In the genomic region with DNA sequence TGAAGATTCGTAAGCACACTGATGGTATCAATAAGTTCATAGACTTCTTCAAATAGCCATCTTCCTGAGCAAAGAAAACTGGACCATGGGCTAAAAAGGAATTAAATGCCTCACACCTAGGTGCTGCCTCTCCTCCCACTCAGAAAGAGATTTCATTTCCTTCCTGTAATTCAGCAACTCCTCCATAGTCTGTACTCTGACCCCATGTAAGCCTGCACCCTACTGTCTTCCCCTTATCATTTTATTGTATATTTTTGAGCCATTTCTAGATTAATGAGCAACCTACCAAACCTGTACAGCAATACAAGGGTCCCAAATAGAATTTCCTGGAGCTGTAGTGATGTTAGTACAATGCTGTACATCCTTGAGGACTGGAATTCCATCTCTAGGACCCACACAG, we compare ENCODE assay signal across 34 mouse cellular contexts. TPM values are rescaled to one million over a fixed set of nuclear protein-coding genes. Genes with fewer than 3 reads are reported as not detected.
"Had no signal": no experiment of that assay in that cellular context is flagged by ENCODE, and none has a peak within 500 bp of the region (broad histone marks: within the 10 kb centered on the region; RNA-seq: fewer than 3 reads in every experiment).

No protein-coding gene starts in this region.

- H3K27ac ChIP-seq: heart, embryonic 10.5 days; heart, embryonic 13.5 days; heart, embryonic 15.5 days; hindbrain, embryonic 10.5 days; hindbrain, embryonic 12.5 days; hindbrain, embryonic 13.5 days; hindbrain, embryonic 14.5 days; hindbrain, embryonic 15.5 days; kidney, embryonic 15.5 days; kidney, postnatal 0 days; layer of hippocampus, adult 2 months; left cerebral cortex, adult 2 months had no signal

- H3K4me3 ChIP-seq: heart, embryonic 10.5 days; heart, embryonic 12.5 days; heart, embryonic 13.5 days; heart, embryonic 15.5 days; hindbrain, embryonic 10.5 days; hindbrain, embryonic 12.5 days; hindbrain, embryonic 13.5 days; hindbrain, embryonic 15.5 days; kidney, embryonic 15.5 days; layer of hippocampus, adult 2 months; left cerebral cortex, adult 2 months had no signal

- H3K4me1 ChIP-seq: heart, embryonic 10.5 days; heart, embryonic 12.5 days; heart, embryonic 13.5 days; heart, embryonic 15.5 days; hindbrain, embryonic 15.5 days; kidney, embryonic 15.5 days had no signal

- ATAC-seq: inflammation-experienced regulatory T-cells, adult 6 months had no signal

- H3K36me3 ChIP-seq: heart, embryonic 10.5 days; heart, embryonic 12.5 days; heart, embryonic 13.5 days; heart, embryonic 15.5 days; hindbrain, embryonic 10.5 days; hindbrain, embryonic 12.5 days; hindbrain, embryonic 13.5 days; hindbrain, embryonic 15.5 days; kidney, embryonic 15.5 days had no signal

- H3K9ac ChIP-seq: heart, embryonic 12.5 days; heart, embryonic 13.5 days; heart, embryonic 15.5 days; hindbrain, embryonic 12.5 days; hindbrain, embryonic 13.5 days; hindbrain, embryonic 14.5 days; hindbrain, embryonic 15.5 days; kidney, embryonic 15.5 days had no signal

- H3K9me3 ChIP-seq: heart, embryonic 10.5 days; heart, embryonic 12.5 days; heart, embryonic 15.5 days; hindbrain, embryonic 10.5 days; hindbrain, embryonic 12.5 days; hindbrain, embryonic 13.5 days; hindbrain, embryonic 15.5 days; kidney, embryonic 15.5 days had no signal

- DNase-seq: heart, postnatal 10 days; heart, postnatal 14 days; heart, postnatal 36 days; heart, postnatal 4 days; kidney, adult 11 months; kidney, adult 18-20 months; kidney, adult 2 months; kidney, adult 8-10 months; kidney, adult 9 months; kidney, postnatal 10 days; kidney, postnatal 14 days; kidney, postnatal 25 days; kidney, postnatal 36 days; kidney, postnatal 4 days; layer of hippocampus, adult 9-11 months; layer of hippocampus, postnatal 36 days had no signal

- H3K4me2 ChIP-seq: heart, embryonic 11.5 days; heart, embryonic 12.5 days; heart, embryonic 13.5 days; heart, embryonic 15.5 days; hindbrain, embryonic 12.5 days; hindbrain, embryonic 13.5 days; hindbrain, embryonic 14.5 days; hindbrain, embryonic 15.5 days; kidney, embryonic 15.5 days had no signal

- H3K27me3 ChIP-seq: heart, embryonic 12.5 days; heart, embryonic 13.5 days; heart, embryonic 15.5 days; hindbrain, embryonic 12.5 days; hindbrain, embryonic 15.5 days; kidney, embryonic 15.5 days had no signal

RNA-seq across cellular contexts. Expression of a gene that starts 37.1 kb away (rescaled TPM):
- polyA plus RNA-seq: hindbrain, postnatal 0 days; inflammation-experienced regulatory T-cells, adult 6 months; kidney, embryonic 16.5 days; kidney, postnatal 0 days; large intestine, adult 2 months had no signal
